Mouse (Mus musculus) liver, embryonic 15.5 days (tissue): ENCODE data around the gene Tmco1. TPM values are rescaled to one million over a fixed set of nuclear protein-coding genes. Genes with fewer than 3 reads are reported as not detected.
A peak's percentile ranks its signal among the peaks of the same experiment; 100 is the strongest.

Source experiments
- ATAC-seq: fragments of 200-750 bp; cut with Nextera tagmentation; 2 replicates; pipeline ENCODE4 v1.8.0; 2017; ENCODE audit warnings: moderate number of reproducible peaks, mild to moderate bottlenecking, moderate library complexity; ENCODE audit not compliant: insufficient read depth
- H3K27ac ChIP-seq: fragments of 300-500 bp; sonication (generic); replicated peaks from 2 replicates; pipeline ENCODE4 v1.5.1; 2015; ENCODE audit warnings: mild to moderate bottlenecking, inconsistent platforms
- H3K27me3 ChIP-seq: fragments of 300-500 bp; sonication (generic); 2 replicates; pipeline ENCODE4 v1.6.1; 2015; ENCODE audit warnings: mild to moderate bottlenecking, inconsistent platforms
- H3K36me3 ChIP-seq: fragments of 300-500 bp; sonication (generic); replicated peaks from 2 replicates; pipeline ENCODE4 v1.6.1; 2015; ENCODE audit warnings: moderate library complexity, mild to moderate bottlenecking, inconsistent platforms
- H3K4me1 ChIP-seq: fragments of 300-500 bp; sonication (generic); replicated peaks from 2 replicates; pipeline ENCODE4 v1.6.1; 2015; ENCODE audit warnings: inconsistent platforms
- H3K4me2 ChIP-seq: fragments of 300-500 bp; sonication (generic); 2 replicates; pipeline ENCODE4 v1.6.1; 2015; ENCODE audit warnings: moderate library complexity, mild to moderate bottlenecking, inconsistent platforms
- H3K4me3 ChIP-seq: fragments of 300-500 bp; sonication (generic); replicated peaks from 2 replicates; pipeline ENCODE4 v1.5.1; 2015; ENCODE audit warnings: mild to moderate bottlenecking, inconsistent platforms
- H3K9ac ChIP-seq: fragments of 300-500 bp; sonication (generic); 2 replicates; pipeline ENCODE4 v1.6.1; 2015; ENCODE audit warnings: moderate library complexity, mild to moderate bottlenecking, inconsistent platforms
- H3K9me3 ChIP-seq: fragments of 300-500 bp; sonication (generic); replicated peaks from 2 replicates; pipeline ENCODE4 v1.6.1; 2016; ENCODE audit warnings: inconsistent platforms
- WGBS: fragments of 180-500 bp; shearing (Covaris S2); methylation state at CpG from one replicate; pipeline ENCODE4 v1.1.7; 2015; ENCODE audit warnings: mixed read lengths; ENCODE audit not compliant: insufficient replicate concordance; 5-methylcytosine and 5-hydroxymethylcytosine counted together
- microRNA-seq: library from miRNA; unstranded; fragments of <30 nt; microRNA quantifications from one replicate; pipeline ENCODE4, GENCODE M21; 2016
- polyA plus RNA-seq: library from polyadenylated mRNA; unstranded; fragments of >200 nt; fragmentation: Nextera tagmentation; extraction: Ambion mirVana; gene quantifications from 2 replicates; pipeline ENCODE4 v1.2.1, GENCODE M21; 2015

Gene Tmco1
- polyA plus RNA-seq, 1 experiment from 2014 or later = 55.0 TPM

- Histone ChIP-seq H3K36me3 (peaks cover 99% of the 10 kb centered on the region), H3K4me2 (peak overlapping the region; percentile 59), H3K27me3 (no peaks in the 10 kb centered on the region), H3K9me3 (no peaks in the 10 kb centered on the region), H3K9ac (peak overlapping the region; percentile 34; the same call in 1 of the 2 replicates), H3K4me1 (peaks cover 80% of the 10 kb centered on the region), H3K27ac (peak overlapping the region; percentile 82), H3K4me3 (peak overlapping the region; percentile 37)
- 63% methylated on average over 2 of the region's 2 CpGs for WGBS
- peak; percentile 16 for ATAC-seq
Measured at GRCm38 (mm10) chr1:167374942-167375341, 66.8 kb downstream of the Tmco1 start.

- Histone ChIP-seq H3K4me3 (no peak overlapping the region), H3K27ac (peak overlapping the region; percentile 66)
- no peak for ATAC-seq
Measured at GRCm38 (mm10) chr1:167378019-167378418, 69.8 kb downstream of the Tmco1 start.

GRCm38 (mm10) chr1:167379751-167380150 is 71.6 kb downstream of the Tmco1 start:
- Histone ChIP-seq H3K36me3 (peaks cover 64% of the 10 kb centered on the region), H3K27ac (peak overlapping the region; percentile 53; the same call in 1 of the 2 replicates), H3K4me2 (no peak overlapping the region), H3K9me3 (no peaks in the 10 kb centered on the region), H3K9ac (0 out of 2 replicates have a peak overlapping the region, but pooled peaks have one; percentile 12), H3K4me3 (no peak overlapping the region), H3K4me1 (peaks cover 97% of the 10 kb centered on the region), H3K27me3 (no peaks in the 10 kb centered on the region)
- WGBS = 88% methylated on average over 5 of the region's 5 CpGs
- no peak for ATAC-seq

More at GRCm38 (mm10) chr1:167378019-167378418, 69.8 kb downstream of the Tmco1 start:
- 72% methylated on average over 6 of the region's 6 CpGs for WGBS
- Histone ChIP-seq H3K9me3 (no peaks in the 10 kb centered on the region), H3K27me3 (no peaks in the 10 kb centered on the region), H3K4me2 (no peak overlapping the region), H3K36me3 (peaks cover 82% of the 10 kb centered on the region), H3K4me1 (peaks cover 91% of the 10 kb centered on the region), H3K9ac (no peak overlapping the region)

- Histone ChIP-seq H3K27ac (peak overlapping the region; percentile 53), H3K4me1 (peaks cover 97% of the 10 kb centered on the region), H3K9ac (0 out of 2 replicates have a peak overlapping the region, but pooled peaks have one; percentile 12), H3K4me2 (no peak overlapping the region; the same call in 1 of the 2 replicates), H3K4me3 (no peak overlapping the region), H3K9me3 (no peaks in the 10 kb centered on the region), H3K36me3 (peaks cover 60% of the 10 kb centered on the region), H3K27me3 (no peaks in the 10 kb centered on the region)
- ATAC-seq = no peak
- WGBS = 96% methylated on average over 2 of the region's 2 CpGs
Measured at GRCm38 (mm10) chr1:167380223-167380622, 72.0 kb downstream of the Tmco1 start.

- peak overlapping the region; percentile 97 for H3K27ac ChIP-seq
- H3K4me1 ChIP-seq = peaks cover 96% of the 10 kb centered on the region
- ATAC-seq = no peak
- H3K4me3 ChIP-seq = no peak overlapping the region
- WGBS = 78% methylated on average over 8 of the region's 8 CpGs
- peak overlapping the region; percentile 66 for H3K4me2 ChIP-seq
- no peak overlapping the region for H3K9ac ChIP-seq
- H3K9me3 ChIP-seq = no peaks in the 10 kb centered on the region
- peaks cover 55% of the 10 kb centered on the region for H3K36me3 ChIP-seq
- H3K27me3 ChIP-seq = no peaks in the 10 kb centered on the region
Measured at GRCm38 (mm10) chr1:167381050-167382015, 73.2 kb downstream of the Tmco1 start.

- H3K4me1 ChIP-seq = peaks cover 96% of the 10 kb centered on the region
- peak overlapping the region; percentile 97 for H3K27ac ChIP-seq
- 0 out of 2 replicates have a peak overlapping the region, but pooled peaks have one; percentile 10 for H3K9ac ChIP-seq
- peaks cover 48% of the 10 kb centered on the region for H3K36me3 ChIP-seq
- H3K4me3 ChIP-seq = no peak overlapping the region; the same call in 1 of the 2 replicates
- peak overlapping the region; percentile 66 for H3K4me2 ChIP-seq
- ATAC-seq = no peak
- H3K27me3 ChIP-seq = no peaks in the 10 kb centered on the region
- 24% methylated on average over 7 of the region's 7 CpGs for WGBS
- H3K9me3 ChIP-seq = no peaks in the 10 kb centered on the region
Measured at GRCm38 (mm10) chr1:167382316-167382715, 74.1 kb downstream of the Tmco1 start.

GRCm38 (mm10) chr1:167382763-167383162 is 74.6 kb downstream of the Tmco1 start:
- ATAC-seq = no peak
- 57% methylated on average over 5 of the region's 5 CpGs for WGBS
- Histone ChIP-seq H3K9me3 (no peaks in the 10 kb centered on the region), H3K9ac (peak overlapping the region; percentile 32; the same call in 1 of the 2 replicates), H3K36me3 (peaks cover 46% of the 10 kb centered on the region), H3K4me1 (peaks cover 96% of the 10 kb centered on the region), H3K4me3 (peak overlapping the region; percentile 10), H3K27me3 (no peaks in the 10 kb centered on the region), H3K4me2 (peak overlapping the region; percentile 66), H3K27ac (peak overlapping the region; percentile 97)

GRCm38 (mm10) chr1:167383178-167383577 is 75.0 kb downstream of the Tmco1 start:
- Histone ChIP-seq H3K27me3 (no peaks in the 10 kb centered on the region), H3K4me3 (peak overlapping the region; percentile 32), H3K4me2 (peak overlapping the region; percentile 66), H3K4me1 (peaks cover 97% of the 10 kb centered on the region), H3K9me3 (no peaks in the 10 kb centered on the region), H3K9ac (peak overlapping the region; percentile 32), H3K27ac (peak overlapping the region; percentile 97), H3K36me3 (peaks cover 46% of the 10 kb centered on the region)
- 70% methylated on average over 5 of the region's 5 CpGs for WGBS
- no peak for ATAC-seq

Small RNAs within 50 kb of the gene (microRNA-seq; reads per million reads assigned to microRNA genes)
- 2.0 reads per million for gene Gm25911
- gene Mir6347 = not detected

Other genes with a start within 250 kb of the Tmco1 start
- gene Uck2, start 23.1 kb upstream of the Tmco1 start, polyA plus RNA-seq = 30.9 and 36.0 TPM in 2 replicates
- 72.7 and 75.1 TPM in 2 replicates for gene Aldh9a1, start 41.6 kb downstream of the Tmco1 start, polyA plus RNA-seq
- 392 and 404 TPM in 2 replicates for gene Mgst3, start 85.5 kb downstream of the Tmco1 start, polyA plus RNA-seq
- not detected in 2 replicates for gene Lrrc52, start 158.4 kb downstream of the Tmco1 start, polyA plus RNA-seq